Mouse (Mus musculus) hindbrain, embryonic 10.5 days (tissue): ENCODE data around the gene Trim56. TPM values are rescaled to one million over a fixed set of nuclear protein-coding genes. Genes with fewer than 3 reads are reported as not detected.
"Not testable (repeated sequence)": the region's sequence is repeated elsewhere in the genome, so short reads cannot be mapped to it uniquely, and the experiment has no call there.

Experiments used
- DNase-seq: peaks from one replicate; pipeline ENCODE4 v3.0.0-alpha.2; 2017; ENCODE audit warnings: low spot score
- H3K27ac ChIP-seq: fragments of 300-500 bp; sonication (generic); 2 replicates; pipeline ENCODE4 v1.5.1; 2016; ENCODE audit warnings: mild to moderate bottlenecking, moderate library complexity
- H3K27me3 ChIP-seq: fragments of 300-500 bp; sonication (generic); 2 replicates; pipeline ENCODE4 v1.6.1; 2016; ENCODE audit warnings: mild to moderate bottlenecking; ENCODE audit not compliant: poor library complexity, insufficient read depth, severe bottlenecking
- H3K36me3 ChIP-seq: fragments of 300-500 bp; sonication (generic); 2 replicates; pipeline ENCODE4 v1.6.1; 2016; ENCODE audit warnings: mild to moderate bottlenecking, moderate library complexity
- H3K4me1 ChIP-seq: fragments of 300-500 bp; sonication (generic); replicated peaks from 2 replicates; pipeline ENCODE4 v1.6.1; 2016; ENCODE audit warnings: mild to moderate bottlenecking
- H3K4me3 ChIP-seq: fragments of 300-500 bp; sonication (generic); 2 replicates; pipeline ENCODE4 v1.5.1; 2016; ENCODE audit warnings: mild to moderate bottlenecking, moderate library complexity
- H3K9me3 ChIP-seq: fragments of 300-500 bp; sonication (generic); 2 replicates; pipeline ENCODE4 v1.6.1; 2016; ENCODE audit warnings: mild to moderate bottlenecking, moderate library complexity
- WGBS: fragments of 180-500 bp; shearing (Covaris S2); methylation state at CpG from one replicate; pipeline ENCODE4 v1.1.7; 2016; 5-methylcytosine and 5-hydroxymethylcytosine counted together
- polyA plus RNA-seq: library from polyadenylated mRNA; unstranded; fragments of >200 nt; fragmentation: Nextera tagmentation; extraction: Ambion mirVana; gene quantifications from 2 replicates; pipeline ENCODE4 v1.2.1, GENCODE M21; 2016

The Trim56 gene
- polyA plus RNA-seq, 1 experiment from 2014 or later = 5.2 TPM

DNA sequence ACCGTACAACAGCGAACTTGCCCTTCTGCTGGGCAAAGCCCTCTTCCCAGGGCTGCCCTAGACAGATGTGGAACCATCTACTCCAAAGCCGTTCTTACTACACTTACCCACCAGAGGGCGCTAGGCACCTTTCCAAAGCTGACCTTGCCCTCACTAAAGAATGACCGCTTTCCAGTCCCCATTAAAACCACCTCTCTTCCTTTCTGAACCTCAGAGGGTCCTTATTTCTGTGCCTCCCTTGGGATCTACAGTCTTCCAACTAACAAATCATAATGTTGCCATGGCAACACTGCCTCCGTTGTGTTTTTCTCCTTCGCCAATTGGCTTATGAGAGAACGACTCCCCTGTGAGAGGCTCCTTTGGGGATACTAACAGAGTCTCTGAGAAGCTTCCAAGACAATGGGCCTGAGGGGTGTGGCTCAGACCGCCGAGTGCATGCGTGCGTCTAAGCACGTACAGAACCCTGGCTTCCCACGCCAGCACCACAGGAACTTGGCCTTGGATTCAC, 6.7 kb upstream of the Trim56 start:
- Histone ChIP-seq H3K36me3 (no peaks in the 10 kb centered on the region), H3K4me3 (peak overlapping the region; percentile 20; the same call in 1 of the 2 replicates), H3K9me3 (no peaks in the 10 kb centered on the region), H3K27ac (peak overlapping the region; percentile 56), H3K27me3 (no peaks in the 10 kb centered on the region), H3K4me1 (peaks cover 9% of the 10 kb centered on the region)
- WGBS = 7% methylated on average over 14 of the region's 14 CpGs
- DNase-seq = peak; percentile 80

GRCm38 (mm10) chr5:137121280-137121679, 5.3 kb upstream of the Trim56 start:
- H3K4me3 ChIP-seq = no peak overlapping the region
- WGBS = 75% methylated on average over 4 of the region's 4 CpGs

DNA sequence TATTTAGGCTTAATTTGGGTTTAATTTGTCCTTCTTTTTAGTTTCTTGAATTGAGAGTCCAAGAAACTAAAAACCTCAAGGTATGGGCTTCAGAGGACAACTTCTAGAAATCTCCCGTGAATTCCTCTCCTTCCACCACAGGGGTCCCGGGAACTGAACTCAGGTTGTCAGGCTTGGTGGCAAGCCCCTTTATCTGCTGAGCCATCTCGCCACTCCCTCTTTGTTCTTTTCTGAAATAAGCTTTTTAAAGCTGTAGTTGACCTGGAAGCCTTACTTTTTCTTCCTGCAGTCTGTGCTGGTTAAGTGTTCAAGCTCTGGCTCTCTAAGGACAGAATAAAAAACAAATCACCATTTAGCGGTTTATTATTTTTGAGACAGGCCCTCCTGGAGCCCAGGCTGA, 2.9 kb upstream of the Trim56 start:
- peaks cover 30% of the 10 kb centered on the region for H3K4me1 ChIP-seq
- H3K27me3 ChIP-seq = no peaks in the 10 kb centered on the region
- no peak overlapping the region for H3K27ac ChIP-seq
- WGBS = 74% methylated on average over 4 of the region's 4 CpGs
- no peak overlapping the region for H3K4me3 ChIP-seq
- H3K36me3 ChIP-seq = peaks cover 9% of the 10 kb centered on the region
- H3K9me3 ChIP-seq = no peaks in the 10 kb centered on the region
- no peak for DNase-seq

More at GRCm38 (mm10) chr5:137121280-137121679, 5.3 kb upstream of the Trim56 start:
- no peaks in the 10 kb centered on the region for H3K9me3 ChIP-seq
- H3K36me3 ChIP-seq = no peaks in the 10 kb centered on the region
- H3K27me3 ChIP-seq = no peaks in the 10 kb centered on the region
- H3K4me1 ChIP-seq = peaks cover 14% of the 10 kb centered on the region
- no peak overlapping the region for H3K27ac ChIP-seq
- DNase-seq = no peak

GRCm38 (mm10) chr5:137117994-137118393, 2.0 kb upstream of the Trim56 start:
- peaks cover 27% of the 10 kb centered on the region for H3K4me1 ChIP-seq
- WGBS = 93% methylated on average over 3 of the region's 3 CpGs
- H3K27me3 ChIP-seq, H3K4me3 ChIP-seq, H3K9me3 ChIP-seq, H3K27ac ChIP-seq, DNase-seq: not testable (repeated sequence)
- H3K36me3 ChIP-seq = peaks cover 17% of the 10 kb centered on the region

GRCm38 (mm10) chr5:137116987-137117386, 978 bp upstream of the Trim56 start:
- no peak for DNase-seq
- H3K27me3 ChIP-seq = no peaks in the 10 kb centered on the region
- H3K4me3 ChIP-seq = no peak overlapping the region
- H3K9me3 ChIP-seq = peaks cover 8% of the 10 kb centered on the region; the same call in 1 of the 2 replicates
- peaks cover 20% of the 10 kb centered on the region for H3K4me1 ChIP-seq
- WGBS = 79% methylated on average over 2 of the region's 2 CpGs
- no peak overlapping the region for H3K27ac ChIP-seq
- H3K36me3 ChIP-seq = peaks cover 26% of the 10 kb centered on the region

DNA sequence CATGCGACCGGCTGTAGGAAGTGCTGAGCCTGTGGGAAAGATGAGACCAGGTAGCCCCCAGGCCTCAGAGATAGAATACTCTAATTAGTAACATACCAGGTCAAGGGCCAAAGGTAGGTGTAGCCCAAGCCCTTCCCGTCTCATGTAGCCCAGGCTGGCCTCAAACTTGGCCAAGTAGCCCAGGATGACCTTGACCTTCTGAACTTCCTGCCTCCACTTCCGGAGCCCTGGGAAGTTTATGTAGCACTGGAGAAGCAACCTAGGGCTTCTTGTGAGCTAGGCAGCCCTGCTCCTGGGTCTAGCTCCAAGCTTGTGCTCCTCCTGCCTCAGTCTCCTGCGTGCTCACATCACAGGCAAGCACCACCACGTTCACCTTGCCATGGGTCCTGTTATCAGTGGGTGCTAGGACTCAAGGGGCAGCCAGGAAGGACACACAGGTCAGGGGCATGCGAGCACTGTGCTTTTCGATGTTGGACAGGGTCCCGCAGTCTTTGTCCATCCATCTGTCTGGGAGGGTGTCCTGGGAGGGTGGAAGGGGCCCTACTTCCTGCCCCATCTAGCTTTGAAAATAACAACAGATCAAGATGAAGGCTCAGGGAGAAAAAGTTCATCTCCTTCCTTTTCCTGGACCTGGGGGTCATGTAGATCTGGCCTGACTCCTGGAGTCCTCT, 983 bp downstream of the Trim56 start:
- H3K4me3 ChIP-seq = peak overlapping the region; percentile 72
- H3K9me3 ChIP-seq = peaks cover 13% of the 10 kb centered on the region; the same call in 1 of the 2 replicates
- WGBS = 81% methylated on average over 9 of the region's 9 CpGs
- DNase-seq = no peak
- H3K4me1 ChIP-seq = peaks cover 20% of the 10 kb centered on the region
- H3K36me3 ChIP-seq = peaks cover 33% of the 10 kb centered on the region
- no peaks in the 10 kb centered on the region for H3K27me3 ChIP-seq
- H3K27ac ChIP-seq = peak overlapping the region; percentile 94

- Histone ChIP-seq H3K4me3 (no peak overlapping the region), H3K36me3 (peaks cover 33% of the 10 kb centered on the region), H3K4me1 (peaks cover 25% of the 10 kb centered on the region), H3K27me3 (no peaks in the 10 kb centered on the region), H3K9me3 (peaks cover 13% of the 10 kb centered on the region; the same call in 1 of the 2 replicates), H3K27ac (no peak overlapping the region)
- no peak for DNase-seq
- WGBS = 78% methylated on average over 5 of the region's 5 CpGs
These were observed 4.2 kb downstream of the Trim56 start for GRCm38 (mm10) chr5:137111542-137112408.

- Histone ChIP-seq H3K9me3 (peaks cover 13% of the 10 kb centered on the region; the same call in 1 of the 2 replicates), H3K4me1 (peaks cover 16% of the 10 kb centered on the region), H3K27me3 (no peaks in the 10 kb centered on the region), H3K4me3 (no peak overlapping the region), H3K27ac (no peak overlapping the region), H3K36me3 (peaks cover 33% of the 10 kb centered on the region)
- DNase-seq = no peak
- 92% methylated on average over 12 of the region's 12 CpGs for WGBS
These were observed 5.1 kb downstream of the Trim56 start for GRCm38 (mm10) chr5:137110863-137111262.

DNA sequence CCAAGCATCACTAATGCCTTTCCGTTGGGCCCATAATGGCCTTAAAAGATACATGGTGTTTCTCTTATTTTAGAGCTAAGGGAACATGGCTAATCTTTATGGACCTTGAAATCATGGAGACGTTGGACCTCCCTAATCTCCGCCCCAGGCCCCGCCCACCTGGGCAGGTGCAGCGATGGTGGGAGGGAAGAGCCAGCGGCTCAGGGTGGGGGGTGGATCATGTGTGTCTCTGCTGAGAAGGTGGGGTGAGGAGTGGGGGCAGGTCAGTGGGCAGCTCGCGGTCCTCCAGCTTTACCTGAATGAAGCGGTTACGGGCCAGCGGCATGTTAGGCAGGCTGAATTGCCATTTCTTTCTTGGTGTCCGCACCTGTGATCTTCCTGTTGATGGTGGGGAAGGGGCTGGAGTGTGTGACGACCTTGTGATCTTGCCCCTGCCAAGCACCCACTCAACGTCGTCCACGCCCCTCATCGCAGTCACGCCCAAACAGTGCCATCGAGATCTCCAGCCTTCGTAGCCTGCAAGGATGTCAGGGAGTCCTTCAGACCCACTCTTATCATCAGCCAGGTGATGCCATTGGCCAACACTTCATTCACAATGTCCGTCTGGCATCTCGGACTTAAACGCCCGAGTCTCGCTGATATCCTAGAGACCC, 5.9 kb downstream of the Trim56 start:
- no peak for DNase-seq
- Histone ChIP-seq H3K4me3 (no peak overlapping the region), H3K27ac (no peak overlapping the region), H3K4me1 (peaks cover 8% of the 10 kb centered on the region), H3K36me3 (peaks cover 33% of the 10 kb centered on the region), H3K9me3 (peaks cover 13% of the 10 kb centered on the region; the same call in 1 of the 2 replicates), H3K27me3 (no peaks in the 10 kb centered on the region)
- 55% methylated on average over 25 of the region's 25 CpGs for WGBS

DNA sequence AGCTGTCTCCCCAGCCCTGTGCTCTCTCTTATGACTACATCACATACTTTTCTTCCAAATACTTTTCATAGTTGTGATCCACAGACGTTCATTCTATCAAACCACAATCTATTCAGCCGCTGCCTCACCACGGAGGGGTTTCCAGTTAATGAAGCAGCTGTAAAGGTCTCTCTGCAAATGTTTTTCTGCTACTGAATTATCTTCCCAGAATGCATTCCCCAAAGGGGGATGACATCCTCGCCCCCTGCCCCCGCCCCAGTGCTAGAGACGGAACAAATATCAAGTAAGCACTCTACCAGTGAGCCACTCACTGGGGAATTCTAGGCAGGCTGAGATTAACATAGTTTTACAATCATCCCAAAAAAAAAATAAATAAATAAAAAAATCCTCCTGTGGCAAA, 7.9 kb downstream of the Trim56 start:
- no peaks in the 10 kb centered on the region for H3K27me3 ChIP-seq
- no peak for DNase-seq
- no peak overlapping the region for H3K27ac ChIP-seq
- peaks cover 13% of the 10 kb centered on the region; the same call in 1 of the 2 replicates for H3K9me3 ChIP-seq
- H3K4me1 ChIP-seq = peaks cover 11% of the 10 kb centered on the region
- WGBS = 67% methylated on average over 6 of the region's 6 CpGs
- no peak overlapping the region for H3K4me3 ChIP-seq
- peaks cover 16% of the 10 kb centered on the region for H3K36me3 ChIP-seq

GRCm38 (mm10) chr5:137107670-137108069, 8.3 kb downstream of the Trim56 start:
- H3K4me3 ChIP-seq = no peak overlapping the region
- no peak for DNase-seq
- 84% methylated on average over 8 of the region's 8 CpGs for WGBS

GRCm38 (mm10) chr5:137107024-137107423, 9.0 kb downstream of the Trim56 start:
- DNase-seq = peak; percentile 80
- WGBS = 10% methylated on average over 6 of the region's 6 CpGs

More at GRCm38 (mm10) chr5:137107670-137108069, 8.3 kb downstream of the Trim56 start:
- Histone ChIP-seq H3K36me3 (peaks cover 12% of the 10 kb centered on the region), H3K4me1 (peaks cover 15% of the 10 kb centered on the region), H3K27ac (no peak overlapping the region), H3K9me3 (peaks cover 10% of the 10 kb centered on the region; the same call in 1 of the 2 replicates), H3K27me3 (no peaks in the 10 kb centered on the region)

More at GRCm38 (mm10) chr5:137107024-137107423, 9.0 kb downstream of the Trim56 start:
- Histone ChIP-seq H3K4me1 (peaks cover 16% of the 10 kb centered on the region), H3K4me3 (no peak overlapping the region; the same call in 1 of the 2 replicates), H3K9me3 (0 out of 2 replicates have a peak, but pooled peaks cover 5% of the 10 kb centered on the region), H3K27me3 (no peaks in the 10 kb centered on the region), H3K36me3 (peaks cover 7% of the 10 kb centered on the region; the same call in 1 of the 2 replicates), H3K27ac (no peak overlapping the region)
